Mouse (Mus musculus) gastrocnemius, postnatal 4 days (tissue): Measurements from ENCODE around the gene Mrpl3. TPM values are rescaled to one million over a fixed set of nuclear protein-coding genes. Genes with fewer than 3 reads are reported as not detected.

Experiments used
- DNase-seq, 2 experiments: peaks; one replicate each; pipeline ENCODE4 v3.0.0; 2021 to 2022; ENCODE audit warnings: low spot score in 2 of 2, mixed read lengths in 2 of 2
- total RNA-seq, 2 experiments: library from RNA; stranded (reverse); gene quantifications; 2 replicates each; pipeline ENCODE4 v1.2.3; 2021

The Mrpl3 gene
- total RNA-seq, 2 experiments from 2014 or later, result 88.7 to 96.0 TPM

GRCm38 (mm10) chr9:105125206-105125605, 72.2 kb downstream of the Mrpl3 start:
- DNase-seq, result peak in 1 of 2 experiments; percentile 5

Other genes starting within 250 kb of the Mrpl3 start
- 10 to 100 TPM; 10.2 to 10.5 TPM for gene Nudt16, start 78.6 kb downstream of the Mrpl3 start, total RNA-seq
- not detected for gene 1700080E11Rik, start 91.9 kb downstream of the Mrpl3 start, total RNA-seq